Mouse (Mus musculus) ES-E14 (cell line): ENCODE data around the gene Srgap2. TPM values are rescaled to one million over a fixed set of nuclear protein-coding genes. Genes with fewer than 3 reads are reported as not detected.

ENCODE experiments used
- DNase-seq: peaks from one replicate; pipeline ENCODE4 v3.0.0-alpha.2; 2013; ENCODE audit warnings: low read depth, low spot score
- H3K27ac ChIP-seq: 2 replicates; pipeline ENCODE4 v1.5.1; 2012; ENCODE audit warnings: low read depth, mild to moderate bottlenecking, low read length, moderate library complexity, mixed read lengths; ENCODE audit not compliant: poor library complexity, insufficient read depth, severe bottlenecking
- H3K36me3 ChIP-seq: 2 replicates; pipeline ENCODE4 v1.6.1; 2012; ENCODE audit warnings: mild to moderate bottlenecking, low read length, moderate library complexity, mixed read lengths; ENCODE audit not compliant: control insufficient read depth, poor library complexity, insufficient read depth, severe bottlenecking
- H3K4me1 ChIP-seq, 2 experiments: fragments of 150-350 bp in 1 of 2; sonication (generic) in 1 of 2; 2 replicates each; pipeline ENCODE4 v1.6.1; 2012; ENCODE audit warnings: low read length in 2 of 2, mild to moderate bottlenecking in 1 of 2, mixed read lengths in 1 of 2; ENCODE audit not compliant: control insufficient read depth in 2 of 2, insufficient read depth in 2 of 2, poor library complexity in 1 of 2
- H3K4me3 ChIP-seq, 2 experiments: fragments of 150-350 bp in 1 of 2; sonication (generic) in 1 of 2; 2 replicates each; pipeline ENCODE4 v1.5.1; 2012; ENCODE audit warnings: low read length in 2 of 2, low read depth in 1 of 2, mild to moderate bottlenecking in 1 of 2, mixed read lengths in 1 of 2; ENCODE audit not compliant: insufficient read depth in 1 of 2, poor library complexity in 1 of 2, severe bottlenecking in 1 of 2
- H3K9ac ChIP-seq: 2 replicates; pipeline ENCODE4 v1.6.1; 2012; ENCODE audit warnings: low read depth, mild to moderate bottlenecking, low read length, mixed read lengths; ENCODE audit not compliant: poor library complexity, insufficient read depth, severe bottlenecking
- H3K9me3 ChIP-seq: fragments of 150-350 bp; sonication (generic); 2 replicates; pipeline ENCODE4 v1.6.1; 2012; ENCODE audit warnings: low read depth, mild to moderate bottlenecking, low read length; ENCODE audit not compliant: control insufficient read depth, insufficient read depth
- CHD2 ChIP-seq: IDR thresholded peaks from 2 replicates; pipeline ENCODE4 v1.6.1; 2014; ENCODE audit warnings: mild to moderate bottlenecking, low read depth, low read length, inconsistent platforms
- HCFC1 ChIP-seq: IDR thresholded peaks from 2 replicates; pipeline ENCODE4 v1.6.1; 2012; ENCODE audit warnings: low read length, inconsistent platforms, borderline replicate concordance; ENCODE audit not compliant: insufficient read depth
- MAFK ChIP-seq: IDR thresholded peaks from 2 replicates; pipeline ENCODE4 v1.6.1; 2014; ENCODE audit warnings: mild to moderate bottlenecking, low read depth, low read length, inconsistent platforms; ENCODE audit not compliant: insufficient read depth
- ZC3H11A ChIP-seq: IDR thresholded peaks from 2 replicates; pipeline ENCODE4 v1.6.1; 2012; ENCODE audit warnings: low read depth, mild to moderate bottlenecking, inconsistent platforms, low read length, borderline replicate concordance
- ZNF384 ChIP-seq: IDR thresholded peaks from 2 replicates; pipeline ENCODE4 v1.6.1; 2012; ENCODE audit warnings: low read depth, low read length, inconsistent platforms
- in situ Hi-C, 2 experiments: fragments of 600-800 bp; cut with MboI; formaldehyde crosslinking; loops; one replicate each; pipeline ENCODE4 v1.15.1; 2025; ENCODE audit warnings: low sequenced_read_pairs in 2 of 2, inconsistent platforms in 1 of 2; ENCODE audit not compliant: unreplicated experiment in 2 of 2
- total RNA-seq: library from RNA; depleted of rRNA; stranded (reverse); fragments of 300-350 nt; gene quantifications from 2 replicates; pipeline ENCODE4 v1.2.3, GENCODE M21; 2012

Gene Srgap2
- total RNA-seq, 1 experiment: 26.4 TPM

GRCm38 (mm10) chr1:131299788-131300187, 227.4 kb downstream of the Srgap2 start:
- peaks cover 18% of the 10 kb centered on the region for H3K36me3 ChIP-seq
- H3K4me1 ChIP-seq: no peaks in the 10 kb centered on the region
- DNase-seq: no peak
- no peaks in the 10 kb centered on the region for H3K9me3 ChIP-seq
- H3K27ac ChIP-seq: no peak overlapping the region
- H3K4me3 ChIP-seq: no peak overlapping the region
- in situ Hi-C loops: loop anchor here (10.0 to 25.0 kb wide), 2 partner anchors 255 to 263 kb away; no protein-coding TSS in a partner anchor
- TF ChIP-seq MAFK: no peak
- no peak for TF ChIP-seq ZNF384
- no peak for TF ChIP-seq HCFC1
- no peak for TF ChIP-seq CHD2
- H3K9ac ChIP-seq: no peak overlapping the region

DNA sequence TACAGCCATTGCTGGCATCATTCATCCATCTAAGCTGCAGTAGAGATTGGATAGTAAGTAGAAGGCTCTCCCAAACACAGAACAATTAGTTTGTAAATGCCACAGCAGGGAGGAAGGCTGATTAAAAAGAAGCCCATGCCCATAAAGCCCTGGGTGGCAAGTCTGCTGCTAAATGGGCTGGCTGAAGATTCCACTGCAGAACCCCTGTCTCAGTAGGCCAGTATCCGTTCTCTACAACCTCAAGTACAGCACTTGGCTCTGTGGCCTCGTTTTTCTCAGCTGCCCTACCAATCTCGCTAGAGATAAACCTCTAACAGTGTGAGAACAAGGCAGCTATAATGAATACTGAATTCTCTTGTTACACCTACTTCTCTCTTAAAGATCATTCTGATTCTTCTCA, 227.9 kb downstream of the Srgap2 start:
- H3K9me3 ChIP-seq: no peaks in the 10 kb centered on the region
- in situ Hi-C loops: loop anchor here (10.0 to 25.0 kb wide), 2 partner anchors 256 to 263 kb away; no protein-coding TSS in a partner anchor
- no peaks in the 10 kb centered on the region for H3K4me1 ChIP-seq
- peaks cover 20% of the 10 kb centered on the region for H3K36me3 ChIP-seq
- no peak overlapping the region for H3K27ac ChIP-seq
- no peak overlapping the region for H3K4me3 ChIP-seq
- no peak overlapping the region for H3K9ac ChIP-seq
- no peak for TF ChIP-seq ZC3H11A
- no peak for TF ChIP-seq HCFC1
- no peak for TF ChIP-seq CHD2
- TF ChIP-seq MAFK: no peak
- no peak for TF ChIP-seq ZNF384
- DNase-seq: no peak

- DNase-seq: no peak
- no peak overlapping the region for H3K27ac ChIP-seq
- TF ChIP-seq ZNF384 (no peak), HCFC1 (no peak), MAFK (no peak), ZC3H11A (no peak), CHD2 (no peak)
- H3K36me3 ChIP-seq: peaks cover 20% of the 10 kb centered on the region
- no peaks in the 10 kb centered on the region for H3K4me1 ChIP-seq
- no peak overlapping the region for H3K9ac ChIP-seq
- in situ Hi-C loops: loop anchor here (10.0 to 25.0 kb wide), 2 partner anchors 257 to 264 kb away; no protein-coding TSS in a partner anchor
- no peaks in the 10 kb centered on the region for H3K9me3 ChIP-seq
- no peak overlapping the region for H3K4me3 ChIP-seq
Measured at GRCm38 (mm10) chr1:131298171-131298570, 229.0 kb downstream of the Srgap2 start.

GRCm38 (mm10) chr1:131296726-131297125, 230.4 kb downstream of the Srgap2 start:
- Histone ChIP-seq H3K9ac (no peak overlapping the region), H3K4me3 (no peak overlapping the region), H3K36me3 (peaks cover 18% of the 10 kb centered on the region), H3K4me1 (no peaks in the 10 kb centered on the region), H3K9me3 (no peaks in the 10 kb centered on the region), H3K27ac (no peak overlapping the region)
- DNase-seq: no peak
- TF ChIP-seq HCFC1: no peak
- TF ChIP-seq MAFK: no peak
- TF ChIP-seq ZC3H11A: no peak
- no peak for TF ChIP-seq ZNF384
- TF ChIP-seq CHD2: no peak
- in situ Hi-C loops: loop anchor here (10.0 to 25.0 kb wide), 2 partner anchors 258 to 266 kb away; no protein-coding TSS in a partner anchor

- Histone ChIP-seq H3K9me3 (no peaks in the 10 kb centered on the region), H3K4me1 (no peaks in the 10 kb centered on the region), H3K9ac (no peak overlapping the region), H3K36me3 (peaks cover 16% of the 10 kb centered on the region), H3K4me3 (no peak overlapping the region), H3K27ac (no peak overlapping the region)
- no peak for DNase-seq
- TF ChIP-seq HCFC1 (no peak), ZC3H11A (no peak), ZNF384 (no peak), MAFK (no peak), CHD2 (no peak)
- in situ Hi-C loops: loop anchor here (10.0 to 25.0 kb wide), 2 partner anchors 260 to 267 kb away; no protein-coding TSS in a partner anchor
Measured at GRCm38 (mm10) chr1:131295200-131295599, 232.0 kb downstream of the Srgap2 start.
